Mouse (Mus musculus) right cerebral cortex, postnatal 10 days (tissue): ENCODE data around the gene Zfp366.
A peak's percentile ranks its signal among the peaks of the same experiment; 100 is the strongest.

Experiments used
- DNase-seq, 2 experiments: peaks; one replicate each; pipeline ENCODE4 v3.0.0; 2021; ENCODE audit warnings: low spot score in 2 of 2

Gene Zfp366

GRCm38 (mm10) chr13:99250806-99251205 lies 66.2 kb downstream of the Zfp366 start:
- no peak for DNase-seq

- no peak for DNase-seq
Observed at GRCm38 (mm10) chr13:99254215-99254614, 69.6 kb downstream of the Zfp366 start.

- no peak for DNase-seq
Observed at GRCm38 (mm10) chr13:99254781-99255180, 70.2 kb downstream of the Zfp366 start.

GRCm38 (mm10) chr13:99256916-99257315 lies 72.3 kb downstream of the Zfp366 start:
- DNase-seq = no peak

- no peak for DNase-seq
Observed at GRCm38 (mm10) chr13:99258677-99259076, 74.1 kb downstream of the Zfp366 start.

GRCm38 (mm10) chr13:99259502-99260174 lies 75.0 kb downstream of the Zfp366 start:
- no peak for DNase-seq

GRCm38 (mm10) chr13:99262406-99262805 lies 77.8 kb downstream of the Zfp366 start:
- DNase-seq = no peak

GRCm38 (mm10) chr13:99263159-99263783 lies 78.6 kb downstream of the Zfp366 start:
- no peak for DNase-seq

GRCm38 (mm10) chr13:99264483-99264882 lies 79.9 kb downstream of the Zfp366 start:
- DNase-seq = no peak

GRCm38 (mm10) chr13:99272046-99272445 lies 87.4 kb downstream of the Zfp366 start:
- no peak for DNase-seq

GRCm38 (mm10) chr13:99277521-99277920 lies 92.9 kb downstream of the Zfp366 start:
- DNase-seq = no peak

GRCm38 (mm10) chr13:99278511-99278910 lies 93.9 kb downstream of the Zfp366 start:
- DNase-seq = no peak

- no peak for DNase-seq
Observed at GRCm38 (mm10) chr13:99279351-99279750, 94.7 kb downstream of the Zfp366 start.

- DNase-seq = no peak
Observed at GRCm38 (mm10) chr13:99282961-99283360, 98.3 kb downstream of the Zfp366 start.

- no peak for DNase-seq
Observed at GRCm38 (mm10) chr13:99283916-99284315, 99.3 kb downstream of the Zfp366 start.

- DNase-seq = peak; percentile 84 to 92
Observed at GRCm38 (mm10) chr13:99284400-99285160, 100.0 kb downstream of the Zfp366 start.

GRCm38 (mm10) chr13:99285241-99285640 lies 100.6 kb downstream of the Zfp366 start:
- no peak for DNase-seq

- DNase-seq = no peak
Observed at GRCm38 (mm10) chr13:99287207-99287606, 102.6 kb downstream of the Zfp366 start.

- DNase-seq = no peak
Observed at GRCm38 (mm10) chr13:99287786-99288185, 103.2 kb downstream of the Zfp366 start.

- DNase-seq = no peak
Observed at GRCm38 (mm10) chr13:99290766-99291165, 106.1 kb downstream of the Zfp366 start.

GRCm38 (mm10) chr13:99294176-99294575 lies 109.6 kb downstream of the Zfp366 start:
- DNase-seq = no peak

- no peak for DNase-seq
Observed at GRCm38 (mm10) chr13:99299921-99300320, 115.3 kb downstream of the Zfp366 start.
